Mouse (Mus musculus) heart, adult 2 months (tissue): ENCODE results near the gene Sptb. TPM values are rescaled to one million over a fixed set of nuclear protein-coding genes. Genes with fewer than 3 reads are reported as not detected.

Source experiments
- DNase-seq, 2 experiments: peaks; one replicate each; pipeline ENCODE4 v3.0.0; 2021
- H3K27ac ChIP-seq: fragments of 200-600 bp; 2 replicates; pipeline ENCODE4 v1.8.1; 2022
- H3K27me3 ChIP-seq: fragments of 200-500 bp; 2 replicates; pipeline ENCODE4 v1.6.1; 2012; ENCODE audit warnings: mild to moderate bottlenecking, low read length, inconsistent platforms, mixed read lengths; ENCODE audit not compliant: control insufficient read depth, insufficient read depth
- H3K36me3 ChIP-seq: fragments of 200-500 bp; 2 replicates; pipeline ENCODE4 v1.6.1; 2012; ENCODE audit warnings: low read length, inconsistent platforms; ENCODE audit not compliant: control insufficient read depth, insufficient read depth
- H3K4me1 ChIP-seq: fragments of 200-500 bp; 2 replicates; pipeline ENCODE4 v1.6.1; 2011; ENCODE audit warnings: low read length; ENCODE audit not compliant: control insufficient read depth, insufficient read depth
- H3K4me3 ChIP-seq: fragments of 200-600 bp; 2 replicates; pipeline ENCODE4 v1.8.1; 2022
- H3K79me2 ChIP-seq: fragments of 200-500 bp; replicated peaks from 2 replicates; pipeline ENCODE4 v1.6.1; 2012; ENCODE audit warnings: mild to moderate bottlenecking, inconsistent platforms, low read length, moderate library complexity, mixed read lengths; ENCODE audit not compliant: control insufficient read depth, insufficient read depth
- H3K9ac ChIP-seq: fragments of 200-500 bp; 2 replicates; pipeline ENCODE4 v1.6.1; 2012; ENCODE audit warnings: low read depth, mild to moderate bottlenecking, control low read depth, inconsistent platforms, low read length, mixed read lengths
- CTCF ChIP-seq: fragments of 200-600 bp; IDR thresholded peaks from 2 replicates; pipeline ENCODE4 v1.8.1; 2022; ENCODE audit warnings: antibody characterized with exemption, mild to moderate bottlenecking, moderate library complexity
- EP300 ChIP-seq: fragments of 200-500 bp; IDR thresholded peaks from 2 replicates; pipeline ENCODE4 v1.6.1; 2011; ENCODE audit warnings: low read depth, low read length, control low read depth; ENCODE audit not compliant: insufficient read depth
- POLR2A ChIP-seq: fragments of 200-500 bp; IDR thresholded peaks from 2 replicates; pipeline ENCODE4 v1.6.1; 2011; ENCODE audit warnings: mild to moderate bottlenecking, low read depth, low read length, control low read depth; ENCODE audit not compliant: insufficient read depth
- WGBS: fragments of 180-500 bp; shearing (Covaris S2); methylation state at CpG from one replicate; pipeline ENCODE4 v1.1.7; 2018; 5-methylcytosine and 5-hydroxymethylcytosine counted together
- intact Hi-C: fragments of 180-260 bp; cut with DNase I; formaldehyde crosslinking; loops from one replicate; pipeline ENCODE4 v1.15.1; 2025
- polyA plus RNA-seq: library from polyadenylated mRNA; depleted of rRNA; stranded (reverse); fragments of >200 nt; gene quantifications from 2 replicates; pipeline ENCODE4 v1.2.3, GENCODE M21; 2012
- total RNA-seq, 2 experiments: library from RNA; stranded (reverse); gene quantifications; 2 replicates each; pipeline ENCODE4 v1.2.3; 2021

The Sptb gene
- total and polyA plus RNA-seq, 3 experiments: 27.0 to 96.7 (median 81.2) TPM

DNA sequence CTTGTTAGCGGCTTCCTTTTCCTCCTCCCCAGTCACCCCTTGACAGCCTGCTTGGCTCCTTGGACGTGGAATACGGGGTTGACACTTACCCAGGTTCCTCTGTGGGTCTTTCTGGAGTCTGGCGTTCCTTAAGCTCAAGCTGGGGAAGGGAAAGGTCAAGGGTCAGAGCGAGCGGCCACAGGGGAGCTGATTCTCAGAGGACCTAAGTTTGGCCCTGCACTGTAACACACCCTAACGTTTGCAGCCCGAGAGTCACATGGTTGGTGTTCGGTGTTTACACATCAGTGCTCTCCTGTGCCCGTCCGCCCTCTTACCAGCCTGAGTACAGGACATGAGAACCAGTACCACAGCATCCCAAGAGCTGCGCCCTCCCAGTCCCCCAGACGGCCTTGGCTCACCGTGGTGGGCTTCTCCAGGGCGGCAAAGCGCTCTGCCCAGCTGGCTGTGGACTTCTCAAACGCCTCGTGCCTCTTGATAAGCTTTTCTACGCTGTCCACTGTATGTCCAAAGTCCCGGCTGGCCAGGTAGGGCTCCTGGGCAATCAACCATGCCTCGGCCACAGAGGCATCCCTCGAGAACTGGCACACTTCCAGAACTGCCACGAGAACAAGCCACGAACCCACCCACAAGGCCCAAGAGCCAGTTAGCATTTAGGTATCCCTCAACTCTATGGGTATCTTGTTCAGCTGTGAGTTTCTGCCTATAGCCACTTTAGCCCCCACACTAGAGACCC, 112.0 kb downstream of the Sptb start:
- no peaks in the 10 kb centered on the region for H3K36me3 ChIP-seq
- intact Hi-C loops: no loop called here
- no peak overlapping the region for H3K4me3 ChIP-seq
- no peak overlapping the region for H3K9ac ChIP-seq
- H3K27ac ChIP-seq: no peak overlapping the region
- no peaks in the 10 kb centered on the region for H3K27me3 ChIP-seq
- TF ChIP-seq EP300 (no peak), POLR2A (no peak), CTCF (no peak)
- peaks cover 18% of the 10 kb centered on the region for H3K4me1 ChIP-seq
- 81% methylated on average over 24 of the region's 24 CpGs for WGBS
- no peaks in the 10 kb centered on the region for H3K79me2 ChIP-seq
- no peak for DNase-seq

DNA sequence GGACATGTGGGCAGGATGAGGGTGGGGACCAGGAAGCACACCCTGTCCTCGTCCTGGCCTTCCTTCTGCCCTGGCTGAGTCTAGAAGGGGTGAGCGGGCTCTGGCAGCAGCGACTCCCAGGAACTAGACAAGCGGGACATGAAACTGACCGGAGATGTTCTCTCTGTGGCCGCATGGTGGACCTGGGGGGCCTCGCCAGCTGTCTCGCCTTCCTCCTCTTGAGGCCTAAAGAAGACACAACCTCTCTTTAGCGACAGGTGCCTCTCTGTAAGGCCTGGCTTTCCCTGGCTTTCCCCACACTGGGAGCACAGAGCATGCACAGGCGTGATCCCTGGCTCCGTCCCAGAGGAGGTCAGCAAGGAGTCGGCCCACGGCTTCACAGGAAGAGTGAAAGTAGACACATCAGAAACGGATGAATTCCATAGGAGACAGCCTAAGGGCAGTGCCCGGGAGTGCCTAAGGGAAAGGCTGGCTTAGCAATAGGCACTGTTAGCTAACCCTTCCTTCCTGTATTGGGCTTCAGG, 112.7 kb downstream of the Sptb start:
- DNase-seq: peak in 1 of 2 experiments; percentile 37
- no peak for TF ChIP-seq EP300
- no peak for TF ChIP-seq POLR2A
- 0 out of 2 replicates have a peak, but pooled peaks have one; percentile 13 for TF ChIP-seq CTCF
- 47% methylated on average over 15 of the region's 15 CpGs for WGBS
- Histone ChIP-seq H3K36me3 (no peaks in the 10 kb centered on the region), H3K4me1 (peaks cover 19% of the 10 kb centered on the region), H3K79me2 (no peaks in the 10 kb centered on the region), H3K4me3 (no peak overlapping the region), H3K27ac (no peak overlapping the region), H3K9ac (no peak overlapping the region), H3K27me3 (no peaks in the 10 kb centered on the region)
- intact Hi-C loops: loop anchor here (2.0 kb wide), 1 partner anchor 71 kb away; no protein-coding TSS in a partner anchor

DNA sequence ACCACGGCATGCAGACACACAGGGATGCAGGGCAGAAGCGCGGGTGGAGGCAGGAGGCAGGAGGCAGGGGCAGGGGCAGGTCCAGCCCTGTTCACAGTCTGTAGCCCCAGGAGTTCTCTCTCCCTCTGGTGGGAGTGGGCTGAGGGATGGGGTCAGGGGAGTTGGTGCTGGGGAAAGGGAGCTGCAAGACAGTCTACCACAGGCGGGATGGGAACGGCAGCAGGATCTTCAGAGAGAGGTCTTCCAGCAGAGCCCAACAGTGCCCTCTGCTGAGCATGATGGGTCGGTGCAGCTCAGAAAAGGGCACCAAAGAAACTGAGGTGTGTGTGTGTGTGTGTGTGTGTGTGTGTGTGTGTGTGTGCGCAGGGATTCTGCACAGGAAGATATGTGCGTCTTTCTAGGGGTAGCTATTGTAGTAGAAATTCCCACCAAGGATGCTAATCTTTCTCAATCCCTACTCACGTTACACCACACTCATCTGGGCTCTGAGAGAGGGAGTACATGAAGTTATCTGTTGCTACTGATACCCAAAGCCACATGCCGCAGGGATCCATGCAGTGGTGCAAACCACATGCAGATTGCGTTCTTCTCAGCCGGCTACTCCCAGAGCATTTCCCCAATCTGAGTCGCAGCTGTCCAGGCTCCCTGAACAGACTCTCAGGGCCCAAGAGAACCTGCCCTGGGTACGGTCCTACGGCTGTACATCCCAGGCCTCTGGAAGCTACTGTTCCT, 113.9 kb downstream of the Sptb start:
- H3K36me3 ChIP-seq: no peaks in the 10 kb centered on the region
- no peak overlapping the region for H3K9ac ChIP-seq
- no peaks in the 10 kb centered on the region for H3K27me3 ChIP-seq
- no peak overlapping the region for H3K27ac ChIP-seq
- no peak overlapping the region for H3K4me3 ChIP-seq
- 48% methylated on average over 15 of the region's 15 CpGs for WGBS
- no peaks in the 10 kb centered on the region for H3K79me2 ChIP-seq
- peaks cover 21% of the 10 kb centered on the region for H3K4me1 ChIP-seq
- DNase-seq: peak; percentile 73 to 82
- intact Hi-C loops: loop anchor here (1.0 to 2.0 kb wide), 2 partner anchors 70 to 100 kb away; no protein-coding TSS in a partner anchor
- TF ChIP-seq EP300 (peak; percentile 85), CTCF (peak; percentile 73), POLR2A (no peak)

DNA sequence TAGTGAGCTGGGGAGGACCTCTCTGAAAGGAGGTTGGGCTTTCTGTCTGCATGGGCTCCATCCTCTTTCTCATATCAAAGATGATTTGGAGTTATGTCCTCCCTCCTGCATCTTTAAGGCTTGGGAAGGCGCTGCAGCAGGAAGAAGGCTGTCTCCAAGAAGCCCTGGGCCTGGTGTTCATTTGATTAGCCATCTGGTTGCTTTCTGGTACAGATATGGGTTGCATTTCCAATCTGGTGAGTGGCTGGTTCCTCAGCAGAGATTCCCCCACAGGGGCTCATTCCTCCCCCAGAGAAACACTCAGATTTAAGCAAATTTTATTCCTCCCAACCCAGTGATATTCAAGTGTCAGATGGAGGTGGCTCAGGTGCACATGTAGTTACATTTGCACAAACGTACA, 114.5 kb downstream of the Sptb start:
- Histone ChIP-seq H3K27me3 (no peaks in the 10 kb centered on the region), H3K36me3 (no peaks in the 10 kb centered on the region), H3K9ac (no peak overlapping the region), H3K27ac (no peak overlapping the region), H3K4me1 (peaks cover 23% of the 10 kb centered on the region), H3K4me3 (no peak overlapping the region), H3K79me2 (no peaks in the 10 kb centered on the region)
- 83% methylated on average over 2 of the region's 2 CpGs for WGBS
- no peak for DNase-seq
- intact Hi-C loops: loop anchor here (1.0 to 2.0 kb wide), 2 partner anchors 69 to 100 kb away; no protein-coding TSS in a partner anchor
- TF ChIP-seq CTCF (no peak), EP300 (no peak), POLR2A (no peak)

DNA sequence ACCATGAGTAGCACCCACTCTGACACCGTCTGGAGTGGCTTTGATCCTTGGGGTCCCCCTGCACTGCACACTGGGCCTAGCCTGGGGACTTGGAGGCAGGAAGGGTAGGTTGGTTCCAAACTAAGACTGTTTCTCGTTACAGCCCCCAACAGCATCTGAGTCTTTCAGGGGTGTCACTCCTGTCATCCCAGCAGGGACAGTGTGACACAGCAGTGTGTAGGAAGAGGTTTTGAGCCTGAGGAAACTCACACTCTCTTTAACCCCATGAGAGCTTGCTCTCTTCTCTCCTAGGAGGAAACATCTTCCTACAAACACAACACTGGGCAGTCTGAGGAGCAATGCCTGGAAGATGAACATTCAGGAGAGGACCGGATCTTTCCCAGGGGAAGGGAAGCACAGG, 115.8 kb downstream of the Sptb start:
- peaks cover 30% of the 10 kb centered on the region for H3K4me1 ChIP-seq
- DNase-seq: no peak
- H3K9ac ChIP-seq: 0 out of 2 replicates have a peak overlapping the region, but pooled peaks have one; percentile 3
- intact Hi-C loops: loop anchor here (5.0 kb wide), 2 partner anchors 117 to 123 kb away; no protein-coding TSS in a partner anchor
- no peaks in the 10 kb centered on the region for H3K79me2 ChIP-seq
- no peaks in the 10 kb centered on the region for H3K36me3 ChIP-seq
- TF ChIP-seq CTCF (no peak), POLR2A (no peak), EP300 (no peak)
- no peak overlapping the region for H3K4me3 ChIP-seq
- WGBS: 62% methylated on average over 3 of the region's 3 CpGs
- no peaks in the 10 kb centered on the region for H3K27me3 ChIP-seq
- H3K27ac ChIP-seq: peak overlapping the region; percentile 55

DNA sequence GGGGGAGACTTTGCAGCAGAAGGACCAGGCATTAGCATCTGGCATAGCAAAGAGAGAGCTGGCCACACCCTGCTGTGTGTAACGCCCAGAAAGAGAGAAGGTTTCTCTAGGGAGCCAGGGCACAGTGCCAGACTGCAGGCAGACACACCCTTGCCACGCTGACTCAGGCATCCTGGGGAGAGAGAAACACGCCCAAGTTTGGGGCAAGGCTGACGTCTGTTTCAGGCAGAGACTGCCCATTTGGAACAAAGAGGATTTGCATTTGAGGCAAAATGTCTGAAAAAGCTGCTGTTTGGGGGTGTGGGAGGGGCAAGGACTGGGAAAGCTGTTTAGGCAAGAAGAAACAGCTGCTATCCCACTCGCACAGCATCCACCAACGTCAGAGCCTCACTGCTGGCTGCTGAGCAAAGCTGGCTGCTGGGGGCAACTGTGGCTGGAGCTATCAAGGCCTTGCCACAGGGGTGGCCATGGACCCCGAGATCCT, 116.5 kb downstream of the Sptb start:
- Histone ChIP-seq H3K36me3 (no peaks in the 10 kb centered on the region), H3K4me1 (peaks cover 33% of the 10 kb centered on the region), H3K27me3 (no peaks in the 10 kb centered on the region), H3K79me2 (no peaks in the 10 kb centered on the region), H3K4me3 (no peak overlapping the region), H3K9ac (no peak overlapping the region), H3K27ac (peak overlapping the region; percentile 55)
- intact Hi-C loops: loop anchor here (2.0 to 5.0 kb wide), 3 partner anchors 117 to 211 kb away; no protein-coding TSS in a partner anchor
- WGBS: 12% methylated on average over 7 of the region's 7 CpGs
- peak; percentile 80 to 88 for DNase-seq
- TF ChIP-seq EP300 (0 out of 2 replicates have a peak, but pooled peaks have one; percentile 40), POLR2A (no peak)
